Mouse (Mus musculus): Measurements from ENCODE around the gene Alox12b. TPM values are rescaled to one million over a fixed set of nuclear protein-coding genes. Genes with fewer than 3 reads are reported as not detected.

Gene Alox12b
- total RNA-seq (2014; rRNA removed) = 1.0 and 1.5 TPM in 2 replicates
- polyA plus RNA-seq (2015; fragmentation: Nextera tagmentation; extraction: Ambion mirVana) = 0.67 and 0.91 TPM in 2 replicates

DNA sequence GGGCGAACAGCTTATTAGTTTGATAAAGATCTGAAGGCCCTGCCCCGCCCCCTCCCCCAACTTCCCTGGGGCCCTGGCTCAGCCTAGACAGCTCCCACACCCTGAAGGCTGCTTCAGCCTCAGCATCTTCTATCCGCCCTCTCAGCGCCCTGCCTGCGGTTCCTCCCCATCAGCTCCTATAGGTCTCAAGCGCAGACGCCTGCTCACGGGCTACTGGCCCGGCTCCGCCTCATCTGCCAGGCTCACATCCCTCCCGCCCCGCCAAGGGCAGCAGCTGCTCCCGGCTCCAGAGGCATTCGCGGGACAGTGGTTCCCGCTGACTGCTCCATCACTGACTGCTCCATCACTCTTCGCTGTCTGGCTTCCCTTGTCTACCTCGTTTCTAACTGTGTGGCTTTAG is at the start of gene Alox12b:
TSS of gene Alox12b (plus strand) at position 190 of the 400 bp plus-strand sequence.
- no peaks in the 10 kb centered on the region for H3K9me3 ChIP-seq (ENCODE audit: low read length)
- 0 out of 2 replicates have a peak within 1 kb of the TSS, but pooled peaks have one; percentile 42 for H3K9ac ChIP-seq (replicated peaks; ENCODE audit: low read length, poor library complexity, severe bottlenecking)
- no peak for TF ChIP-seq CTCF (IDR thresholded peaks at IDR 0.05)
- ATAC-seq (ENCODE audit: low FRiP score) (no peak), DNase-seq (ENCODE audit: low spot score) (peak; percentile 54)
- no peak within 1 kb of the TSS for H3K27ac ChIP-seq (ENCODE audit: low read depth, low read length)
- no peaks in the 10 kb centered on the region for H3K36me3 ChIP-seq (ENCODE audit: insufficient read depth, low read length)
- peak within 1 kb of the TSS; percentile 51 for H3K4me2 ChIP-seq (ENCODE audit: low read depth, low read length, poor library complexity, severe bottlenecking)
- H3K27me3 ChIP-seq (ENCODE audit: insufficient read depth, low read length) = peaks cover 19% of the 10 kb centered on the region; the same call in 1 of the 2 replicates
- H3K4me3 ChIP-seq (ENCODE audit: low read depth, low read length) = peak within 1 kb of the TSS; percentile 23
- WGBS = 4% methylated on average over 18 of the region's 18 CpGs
- peaks cover 3% of the 10 kb centered on the region; the same call in 1 of the 2 replicates for H3K4me1 ChIP-seq (ENCODE audit: insufficient read depth, low read length)

DNA sequence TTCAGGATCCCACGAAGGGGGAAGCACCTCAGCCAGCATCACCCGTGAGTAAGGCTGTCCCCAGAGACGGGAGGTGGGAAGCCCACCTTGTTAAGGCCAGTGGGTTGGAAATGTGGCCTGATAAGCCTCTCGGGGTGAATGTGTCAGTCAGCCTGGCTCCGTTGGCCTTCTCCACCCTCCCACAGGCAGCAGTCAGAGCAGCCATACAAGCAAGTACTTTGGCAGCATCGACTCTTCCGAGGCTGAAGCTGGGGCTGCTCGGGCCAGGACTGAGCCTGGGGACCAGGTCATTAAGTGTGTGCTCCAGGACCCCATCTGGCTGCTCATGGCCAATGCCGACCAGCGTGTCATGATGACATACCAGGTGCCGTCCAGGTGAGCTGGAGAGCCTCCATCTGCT is 49.1 kb upstream of the Alox12b start:
- H3K9me3 ChIP-seq (ENCODE audit: low read length) = no peaks in the 10 kb centered on the region
- H3K4me2 ChIP-seq (ENCODE audit: low read depth, low read length, poor library complexity, severe bottlenecking) = no peak overlapping the region
- DNase-seq (ENCODE audit: low spot score) (no peak), ATAC-seq (ENCODE audit: low FRiP score) (no peak)
- peaks cover 63% of the 10 kb centered on the region for H3K36me3 ChIP-seq (ENCODE audit: insufficient read depth, low read length)
- no peak overlapping the region for H3K9ac ChIP-seq (replicated peaks; ENCODE audit: low read length, poor library complexity, severe bottlenecking)
- 91% methylated on average over 11 of the region's 11 CpGs for WGBS
- H3K4me3 ChIP-seq (ENCODE audit: low read depth, low read length) = no peak overlapping the region
- TF ChIP-seq CTCF (IDR thresholded peaks at IDR 0.05) = no peak
- no peaks in the 10 kb centered on the region; the same call in 1 of the 2 replicates for H3K4me1 ChIP-seq (ENCODE audit: insufficient read depth, low read length)
- H3K27me3 ChIP-seq (ENCODE audit: insufficient read depth, low read length) = no peaks in the 10 kb centered on the region
- H3K27ac ChIP-seq (ENCODE audit: low read depth, low read length) = no peak overlapping the region

DNA sequence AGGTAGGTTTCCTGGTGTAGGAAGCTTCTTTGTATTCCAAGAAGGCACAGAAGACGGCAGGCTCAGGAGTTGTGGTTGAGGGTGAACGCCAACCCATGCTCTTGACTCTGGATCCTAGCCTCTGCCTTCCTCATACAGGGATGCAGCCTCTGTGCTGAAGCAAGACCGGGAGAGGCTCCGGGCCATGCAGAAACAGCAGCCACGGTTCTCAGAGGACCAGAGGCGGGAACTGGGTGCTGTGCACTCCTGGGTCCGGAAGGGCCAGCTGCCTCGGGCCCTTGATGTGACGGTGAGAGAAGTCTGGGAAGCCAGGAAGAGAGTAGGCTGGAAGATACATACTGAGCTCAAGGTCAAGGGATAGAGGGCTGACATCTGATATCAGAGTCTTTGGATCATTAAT is 48.6 kb upstream of the Alox12b start:
- Histone ChIP-seq H3K4me2 (ENCODE audit: low read depth, low read length, poor library complexity, severe bottlenecking) (no peak overlapping the region), H3K36me3 (ENCODE audit: insufficient read depth, low read length) (peaks cover 58% of the 10 kb centered on the region), H3K4me1 (ENCODE audit: insufficient read depth, low read length) (no peaks in the 10 kb centered on the region; the same call in 1 of the 2 replicates), H3K9me3 (ENCODE audit: low read length) (no peaks in the 10 kb centered on the region), H3K27ac (ENCODE audit: low read depth, low read length) (no peak overlapping the region), H3K9ac (replicated peaks; ENCODE audit: low read length, poor library complexity, severe bottlenecking) (no peak overlapping the region), H3K4me3 (ENCODE audit: low read depth, low read length) (no peak overlapping the region), H3K27me3 (ENCODE audit: insufficient read depth, low read length) (no peaks in the 10 kb centered on the region)
- no peak for TF ChIP-seq CTCF (IDR thresholded peaks at IDR 0.05)
- ATAC-seq (ENCODE audit: low FRiP score) = no peak
- DNase-seq (ENCODE audit: low spot score) = no peak
- 91% methylated on average over 9 of the region's 9 CpGs for WGBS

DNA sequence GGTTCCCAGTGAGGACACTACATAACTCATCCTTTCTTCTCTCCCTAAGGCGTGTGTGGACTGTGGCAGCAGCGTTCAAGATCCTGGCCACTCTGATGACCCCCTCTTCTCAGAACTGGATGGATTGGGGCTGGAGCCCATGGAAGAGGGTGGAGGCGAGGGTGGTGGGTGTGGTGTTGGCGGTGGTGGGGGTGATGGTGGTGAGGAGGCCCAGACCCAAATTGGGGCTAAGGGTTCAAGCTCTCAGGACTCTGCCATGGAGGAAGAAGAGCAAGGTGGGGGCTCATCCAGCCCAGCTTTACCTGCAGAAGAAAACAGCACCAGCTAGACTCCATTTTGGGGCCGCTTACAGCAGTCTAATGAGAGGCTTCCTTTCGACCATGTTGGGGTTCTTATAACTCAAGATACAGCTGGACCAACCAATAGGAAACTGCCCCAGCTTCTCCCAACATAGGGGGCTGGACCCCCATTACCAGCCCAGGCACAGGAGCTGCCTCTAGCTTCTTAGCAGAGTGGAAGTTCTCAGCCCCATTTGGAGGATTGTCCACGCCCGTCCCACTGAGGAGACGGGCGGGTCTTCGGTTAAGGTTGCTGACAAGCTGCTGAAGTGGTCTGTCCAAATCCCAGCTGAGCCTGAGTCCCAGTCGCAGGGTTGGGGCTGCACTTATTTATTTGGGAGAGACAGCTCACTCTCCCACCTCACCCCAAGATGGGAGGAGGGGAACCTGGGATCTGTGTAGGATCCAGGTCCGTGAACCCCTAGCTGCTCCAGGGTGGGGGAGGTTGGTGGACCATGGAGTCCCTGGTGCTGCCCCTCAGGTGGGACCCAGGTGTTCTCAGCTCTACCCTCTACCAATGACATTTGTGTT is 47.5 kb upstream of the Alox12b start:
- DNase-seq (ENCODE audit: low spot score) (no peak), ATAC-seq (ENCODE audit: low FRiP score) (peak; percentile 5; the same call in 1 of the 2 replicates)
- no peak overlapping the region for H3K4me3 ChIP-seq (ENCODE audit: low read depth, low read length)
- no peak overlapping the region for H3K27ac ChIP-seq (ENCODE audit: low read depth, low read length)
- H3K4me2 ChIP-seq (ENCODE audit: low read depth, low read length, poor library complexity, severe bottlenecking) = no peak overlapping the region
- 79% methylated on average over 13 of the region's 13 CpGs for WGBS
- TF ChIP-seq CTCF (IDR thresholded peaks at IDR 0.05) = no peak
- no peaks in the 10 kb centered on the region for H3K27me3 ChIP-seq (ENCODE audit: insufficient read depth, low read length)
- no peaks in the 10 kb centered on the region; the same call in 1 of the 2 replicates for H3K4me1 ChIP-seq (ENCODE audit: insufficient read depth, low read length)
- peaks cover 47% of the 10 kb centered on the region for H3K36me3 ChIP-seq (ENCODE audit: insufficient read depth, low read length)
- no peaks in the 10 kb centered on the region for H3K9me3 ChIP-seq (ENCODE audit: low read length)
- no peak overlapping the region for H3K9ac ChIP-seq (replicated peaks; ENCODE audit: low read length, poor library complexity, severe bottlenecking)

DNA sequence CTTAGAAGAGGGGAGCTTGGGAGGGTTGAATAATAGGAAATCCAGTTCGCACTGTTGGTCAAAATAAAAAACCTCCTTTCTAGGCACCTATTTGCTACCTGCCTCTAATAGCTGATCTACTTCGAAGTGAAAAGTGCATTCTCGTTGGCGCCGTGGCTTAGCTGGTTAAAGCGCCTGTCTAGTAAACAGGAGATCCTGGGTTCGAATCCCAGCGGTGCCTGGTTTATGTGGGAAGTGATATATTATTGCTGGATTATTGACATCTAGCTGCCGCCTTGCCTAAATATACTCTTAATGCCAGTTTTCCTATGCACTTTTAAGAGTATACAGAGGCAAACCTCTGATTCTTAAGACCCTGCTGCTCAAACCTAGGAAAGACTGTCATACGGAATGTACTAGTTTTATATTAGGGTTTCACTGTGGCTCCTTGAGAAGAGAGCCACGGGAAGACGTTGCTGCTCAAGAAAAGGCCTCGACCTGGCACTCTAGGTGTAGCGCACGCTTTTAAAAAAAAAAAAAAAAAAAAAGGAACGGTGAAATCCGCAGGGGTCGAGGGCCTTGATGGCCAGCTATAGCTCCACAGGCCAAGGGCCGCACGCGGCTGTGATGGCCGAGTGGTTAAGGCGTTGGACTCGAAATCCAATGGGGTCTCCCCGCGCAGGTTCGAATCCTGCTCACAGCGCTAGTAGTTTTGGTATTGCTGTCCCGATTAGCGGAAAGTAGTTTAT is 46.3 kb upstream of the Alox12b start:
- ATAC-seq (ENCODE audit: low FRiP score) (peak; percentile 65; the same call in 1 of the 2 replicates), DNase-seq (ENCODE audit: low spot score) (peak; percentile 89)
- Histone ChIP-seq H3K36me3 (ENCODE audit: insufficient read depth, low read length) (peaks cover 36% of the 10 kb centered on the region), H3K27me3 (ENCODE audit: insufficient read depth, low read length) (no peaks in the 10 kb centered on the region), H3K4me1 (ENCODE audit: insufficient read depth, low read length) (no peaks in the 10 kb centered on the region; the same call in 1 of the 2 replicates), H3K27ac (ENCODE audit: low read depth, low read length) (peak overlapping the region; percentile 4; the same call in 1 of the 2 replicates), H3K4me2 (ENCODE audit: low read depth, low read length, poor library complexity, severe bottlenecking) (peak overlapping the region; percentile 47), H3K9ac (replicated peaks; ENCODE audit: low read length, poor library complexity, severe bottlenecking) (peak overlapping the region; percentile 39; the same call in 1 of the 2 replicates), H3K9me3 (ENCODE audit: low read length) (no peaks in the 10 kb centered on the region), H3K4me3 (ENCODE audit: low read depth, low read length) (peak overlapping the region; percentile 42)
- under 1% methylated on average over 30 of the region's 30 CpGs for WGBS
- no peak for TF ChIP-seq CTCF (IDR thresholded peaks at IDR 0.05)

Measured in midbrain, postnatal 0 days (tissue).